Mouse (Mus musculus) right cerebral cortex, adult 2 months (tissue): ENCODE measurements at regions not wholly inside any gene's neighbourhood (a gene's known extent, or its start where the extent isn't known, plus 50 kb on each side); places are given as distances from the start of the nearest gene placed in this dataset.
"Not testable (repeated sequence)": the region's sequence is repeated elsewhere in the genome, so short reads cannot be mapped to it uniquely, and the experiment has no call there.

ENCODE experiments used
- DNase-seq, 2 experiments: peaks; one replicate each; pipeline ENCODE4 v3.0.0; 2021 to 2022; ENCODE audit warnings: low spot score in 2 of 2

GRCm38 (mm10) chr15:34027111-34027510 is 330.6 kb downstream of the 9430069I07Rik start:
- not testable (repeated sequence) for DNase-seq

GRCm38 (mm10) chr15:34025396-34025795 is 332.3 kb downstream of the 9430069I07Rik start:
- no peak for DNase-seq

DNA sequence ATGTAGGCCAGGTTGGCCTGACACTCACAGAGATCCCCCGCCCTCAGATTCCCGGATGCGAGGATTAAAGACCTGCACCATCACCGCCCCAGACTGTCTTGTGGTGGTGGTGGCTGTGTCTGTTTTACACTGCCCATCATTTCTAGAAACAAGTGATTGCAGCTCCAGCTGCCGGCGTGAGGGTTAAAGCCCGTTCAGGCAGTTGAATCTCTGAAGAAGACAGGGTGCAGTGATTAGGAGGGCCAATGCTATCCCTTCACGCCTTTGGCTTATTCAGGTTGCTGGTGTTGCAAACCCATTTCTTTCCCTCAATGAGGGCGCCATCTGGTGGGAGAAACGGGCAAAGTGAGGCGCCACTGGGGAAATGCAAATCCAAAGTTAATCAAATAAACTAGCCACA is 335.8 kb downstream of the 9430069I07Rik start:
- peak; percentile 73 to 93 for DNase-seq

DNA sequence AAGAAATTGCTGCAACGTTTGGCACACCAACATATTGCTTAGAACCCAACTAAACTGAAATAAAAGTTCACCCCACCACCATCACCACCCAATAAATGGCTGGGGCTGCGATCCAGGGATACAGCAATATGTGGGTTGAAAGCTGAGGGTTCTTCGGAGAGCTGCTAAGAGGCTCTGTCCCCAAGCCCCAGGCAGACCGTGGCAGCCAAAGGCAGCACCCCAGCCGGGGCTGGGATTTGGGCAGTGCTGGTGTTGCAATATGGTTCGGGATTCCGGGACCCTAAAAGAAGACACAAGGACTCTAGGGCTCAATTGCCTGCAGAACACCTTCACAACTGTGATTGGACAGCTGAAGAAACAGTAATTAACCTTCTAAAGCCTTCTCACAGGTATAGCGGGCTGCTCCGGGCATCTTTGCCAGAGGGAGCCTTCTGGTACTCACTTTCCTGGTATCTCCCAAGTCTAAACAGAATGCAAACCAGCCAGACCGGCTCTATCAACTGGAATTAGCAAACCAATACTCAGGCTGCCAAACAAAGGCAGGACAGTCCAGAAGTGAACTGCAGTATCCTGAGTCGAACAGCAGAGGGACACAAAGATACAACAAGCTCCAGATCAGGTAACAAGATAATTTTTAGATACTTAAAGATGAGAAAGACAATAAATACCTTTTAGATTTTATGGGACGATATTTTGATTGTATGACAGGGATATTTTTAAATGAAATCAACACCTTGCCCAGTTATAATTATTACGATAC is 341.1 kb downstream of the 9430069I07Rik start:
- peak; percentile 44 to 49 for DNase-seq

- DNase-seq, result no peak
These were observed 349.1 kb downstream of the 9430069I07Rik start for GRCm38 (mm10) chr15:34008591-34008990.

DNA sequence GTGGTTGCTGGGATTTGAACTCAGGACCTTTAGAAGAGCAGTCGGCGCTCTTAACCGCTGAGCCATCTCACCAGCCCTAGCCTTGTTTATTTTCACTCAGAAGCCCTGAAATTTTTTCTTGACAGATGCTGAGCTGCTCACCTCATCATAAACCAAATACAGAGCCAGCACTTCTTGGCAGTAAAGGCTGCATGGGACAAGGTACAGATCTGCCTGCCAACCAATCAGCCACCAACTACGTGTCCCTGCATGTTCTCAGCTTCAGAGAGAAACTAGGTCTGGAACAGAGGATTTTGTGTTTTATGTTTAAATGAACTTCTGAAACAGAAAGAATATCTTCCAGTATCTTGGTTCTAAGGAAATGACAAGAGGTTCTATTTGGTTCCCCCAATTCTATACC is 365.3 kb downstream of the 9430069I07Rik start:
- peak in 1 of 2 experiments; percentile 10 for DNase-seq

DNA sequence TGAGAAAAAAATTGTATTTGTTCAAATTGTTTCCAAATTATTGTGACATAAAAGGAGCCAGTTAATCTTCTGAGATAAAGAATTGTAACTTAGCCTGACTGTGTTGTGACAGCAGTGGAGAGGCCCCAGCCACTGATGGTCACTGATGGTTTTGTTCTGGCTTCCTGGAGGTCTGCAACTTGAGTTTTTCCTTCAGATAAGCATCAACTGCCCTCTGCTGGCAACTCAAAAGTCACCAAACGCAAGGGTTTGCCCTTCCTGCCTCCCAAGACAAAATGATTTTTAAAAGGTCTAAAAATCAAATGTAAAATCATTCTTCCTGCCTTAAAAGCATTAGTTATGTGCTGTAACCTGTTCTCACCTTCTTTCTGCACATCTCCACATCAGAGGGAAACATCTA is 382.6 kb downstream of the 9430069I07Rik start:
- DNase-seq, result peak; percentile 29 to 34

GRCm38 (mm10) chr15:33973466-33973865 is 384.2 kb downstream of the 9430069I07Rik start:
- no peak for DNase-seq

DNA sequence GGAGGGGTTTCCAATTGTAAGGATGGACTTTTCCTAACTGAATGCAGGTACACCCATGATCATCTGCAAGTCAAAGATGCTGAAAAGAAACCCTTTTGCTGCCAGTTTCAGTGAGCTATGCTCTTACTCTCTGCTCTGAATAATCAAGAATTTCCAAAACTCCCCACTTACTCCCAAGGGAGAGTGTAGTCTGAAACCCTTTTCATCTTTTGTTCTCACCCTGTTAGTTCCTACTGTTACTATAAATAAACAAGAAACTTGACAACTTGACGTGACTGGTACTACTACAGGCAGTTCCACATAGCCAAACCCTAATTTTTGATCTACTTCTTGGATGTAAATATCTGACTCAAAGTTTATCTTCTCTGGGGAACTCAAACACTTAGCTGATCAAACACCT is 388.3 kb downstream of the 9430069I07Rik start:
- DNase-seq, result no peak

GRCm38 (mm10) chr15:33935013-33935664 is 422.5 kb downstream of the 9430069I07Rik start:
- no peak for DNase-seq

- DNase-seq, result no peak
These were observed 431.2 kb downstream of the 9430069I07Rik start for GRCm38 (mm10) chr15:33926446-33926845.

GRCm38 (mm10) chr15:33924094-33924890 is 433.4 kb downstream of the 9430069I07Rik start:
- DNase-seq, result peak; percentile 43 to 50

- DNase-seq, result no peak
These were observed 442.8 kb downstream of the 9430069I07Rik start for GRCm38 (mm10) chr15:33914891-33915290.

- DNase-seq, result peak; percentile 64 to 69
These were observed 450.8 kb downstream of the 9430069I07Rik start for GRCm38 (mm10) chr15:33906727-33907479.

- DNase-seq, result no peak
These were observed 461.6 kb downstream of the 9430069I07Rik start for GRCm38 (mm10) chr15:33896076-33896475.

- no peak for DNase-seq
These were observed 467.1 kb downstream of the 9430069I07Rik start for GRCm38 (mm10) chr15:33890606-33891005.

GRCm38 (mm10) chr15:33888865-33889368 is 468.8 kb downstream of the 9430069I07Rik start:
- DNase-seq, result no peak

DNA sequence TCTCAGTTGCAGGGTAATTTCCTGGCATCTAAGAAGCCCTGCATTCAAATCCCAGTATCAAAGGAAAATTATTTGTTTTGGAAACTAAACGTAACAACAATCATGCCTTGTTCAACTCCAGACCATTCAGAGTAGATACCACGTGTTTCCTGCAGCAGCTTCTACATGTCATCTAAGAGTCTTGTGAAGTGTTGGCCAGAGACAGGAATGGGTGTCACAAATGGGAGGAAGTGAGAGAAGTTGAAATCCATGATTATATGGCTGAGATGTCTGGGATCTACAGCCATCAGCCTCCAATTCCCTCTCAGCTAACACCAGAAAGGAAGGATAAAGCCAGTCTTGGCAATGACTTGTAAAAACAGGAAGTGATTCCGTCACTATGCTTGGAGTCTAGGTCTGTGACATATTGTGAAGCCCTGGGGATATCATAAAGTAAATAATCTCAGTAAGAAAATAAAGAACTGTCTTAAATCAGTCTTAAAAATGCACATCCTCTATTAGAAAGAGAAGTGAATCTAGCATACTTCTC is 495.4 kb downstream of the 9430069I07Rik start:
- DNase-seq, result no peak

- no peak for DNase-seq
These were observed 532.1 kb downstream of the 9430069I07Rik start for GRCm38 (mm10) chr15:33825435-33826088.

GRCm38 (mm10) chr15:33824826-33825225 is 532.8 kb downstream of the 9430069I07Rik start:
- DNase-seq, result no peak

DNA sequence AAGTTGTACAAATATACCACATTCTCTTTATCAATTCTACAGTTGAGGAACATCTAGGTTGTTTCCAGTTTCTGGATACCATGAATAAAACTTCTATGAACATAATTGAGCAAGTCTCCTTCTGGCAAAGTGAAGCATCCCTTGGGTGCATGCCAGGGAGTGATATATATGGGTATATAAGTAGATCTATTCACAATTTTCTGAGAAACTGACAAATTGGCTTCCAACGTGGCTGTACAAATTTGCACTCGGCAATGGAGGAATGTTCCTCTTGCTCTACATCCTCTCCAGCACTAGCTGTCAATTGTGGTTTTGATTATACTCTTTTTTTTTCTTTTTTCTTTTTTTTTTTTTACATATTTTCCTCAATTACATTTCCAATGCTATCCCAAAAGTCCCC is 576.7 kb downstream of the 9430069I07Rik start:
- DNase-seq, result peak in 1 of 2 experiments; percentile 5
